Mouse (Mus musculus) myocyte (in vitro differentiated cells): ENCODE measurements around the gene Ppp4r3b. TPM values are rescaled to one million over a fixed set of nuclear protein-coding genes. Genes with fewer than 3 reads are reported as not detected.

Source experiments
- H3K27me3 ChIP-seq: one replicate; pipeline ENCODE4 v1.6.1; 2011; ENCODE audit not compliant: control insufficient read depth, insufficient read depth, insufficient read length
- H3K36me3 ChIP-seq: one replicate; pipeline ENCODE4 v1.6.1; 2011; ENCODE audit not compliant: control insufficient read depth, insufficient read depth
- H3K4me2 ChIP-seq: one replicate; pipeline ENCODE4 v1.6.1; 2011; ENCODE audit warnings: low read depth, control low read depth
- H3K4me3 ChIP-seq: one replicate; pipeline ENCODE4 v1.5.1; 2011; ENCODE audit warnings: mild to moderate bottlenecking, control low read depth, moderate library complexity
- H3K79me2 ChIP-seq: one replicate; pipeline ENCODE4 v1.6.1; 2011; ENCODE audit not compliant: control insufficient read depth, insufficient read depth
- H3ac ChIP-seq: one replicate; pipeline ENCODE4 v1.6.1; 2011; ENCODE audit not compliant: control insufficient read depth, insufficient read length
- CEBPB ChIP-seq: IDR thresholded peaks from 2 replicates; pipeline ENCODE4 v1.6.1; 2011; ENCODE audit warnings: mild to moderate bottlenecking, moderate library complexity; ENCODE audit not compliant: poor library complexity, insufficient read depth, severe bottlenecking
- E2F4 ChIP-seq: IDR thresholded peaks from one replicate; pipeline ENCODE4 v1.6.1; 2011; ENCODE audit warnings: mild to moderate bottlenecking, control low read depth, moderate library complexity; ENCODE audit not compliant: insufficient read depth
- MAX ChIP-seq: IDR thresholded peaks from one replicate; pipeline ENCODE4 v1.6.1; 2011; ENCODE audit warnings: low read depth, mild to moderate bottlenecking, control low read depth
- MYOD1 ChIP-seq, 3 experiments: IDR thresholded peaks; one replicate each; pipeline ENCODE4 v1.6.1; 2011; ENCODE audit warnings: control low read depth in 2 of 3, low read depth in 2 of 3, mild to moderate bottlenecking in 2 of 3, moderate library complexity in 1 of 3; ENCODE audit not compliant: insufficient read length in 2 of 3, control insufficient read depth in 1 of 3
- MYOG ChIP-seq, 3 experiments: IDR thresholded peaks; one replicate each; pipeline ENCODE4 v1.6.1; 2011; ENCODE audit warnings: control low read depth in 2 of 3, low read depth in 2 of 3, mild to moderate bottlenecking in 2 of 3; ENCODE audit not compliant: insufficient read length in 2 of 3, control insufficient read depth in 1 of 3, insufficient read depth in 1 of 3
- POLR2A ChIP-seq: IDR thresholded peaks from one replicate; pipeline ENCODE4 v1.6.1; 2011; ENCODE audit warnings: low read depth, mild to moderate bottlenecking, control low read depth, moderate library complexity; ENCODE audit not compliant: insufficient read length
- POLR2AphosphoS2 ChIP-seq: IDR thresholded peaks from one replicate; pipeline ENCODE4 v1.6.1; 2011; ENCODE audit warnings: low read depth, control low read depth; ENCODE audit not compliant: insufficient read length
- REST ChIP-seq: IDR thresholded peaks from one replicate; pipeline ENCODE4 v1.6.1; 2011; ENCODE audit warnings: mild to moderate bottlenecking, control low read depth, moderate library complexity; ENCODE audit not compliant: insufficient read depth, insufficient read length
- SRF ChIP-seq: IDR thresholded peaks from one replicate; pipeline ENCODE4 v1.6.1; 2011; ENCODE audit warnings: low read depth; ENCODE audit not compliant: control insufficient read depth, insufficient read length
- TCF12 ChIP-seq: IDR thresholded peaks from one replicate; pipeline ENCODE4 v1.6.1; 2011; ENCODE audit warnings: mild to moderate bottlenecking, control low read depth; ENCODE audit not compliant: poor library complexity, insufficient read depth, severe bottlenecking
- TCF3 ChIP-seq: IDR thresholded peaks from one replicate; pipeline ENCODE4 v1.6.1; 2011; ENCODE audit warnings: low read depth, control low read depth; ENCODE audit not compliant: insufficient read length
- USF1 ChIP-seq: IDR thresholded peaks from one replicate; pipeline ENCODE4 v1.6.1; 2011; ENCODE audit warnings: low read depth, mild to moderate bottlenecking, control low read depth, moderate library complexity
- polyA plus RNA-seq: library from polyadenylated mRNA; unstranded; fragments of >200 nt; fragmentation: generic; extraction: Trizol; gene quantifications from one replicate; pipeline ENCODE4 v1.2.1, GENCODE M21; 2012; ENCODE audit warnings: missing spikeins

The Ppp4r3b gene
- polyA plus RNA-seq, 1 experiment = 6.0 TPM

GRCm38 (mm10) chr11:29179319-29179718, 6.6 kb downstream of the Ppp4r3b start:
- peaks cover 62% of the 10 kb centered on the region for H3K79me2 ChIP-seq
- no peak overlapping the region for H3K4me3 ChIP-seq
- TF ChIP-seq POLR2AphosphoS2 = no peak
- TF ChIP-seq REST = no peak
- no peak for TF ChIP-seq MYOG (IDR thresholded peaks at IDR 0.05; ENCODE audit: control insufficient read depth in 1 of 3, insufficient read depth in 1 of 3, insufficient read length in 2 of 3, low read depth in 2 of 3)
- no peak for TF ChIP-seq MYOD1 (IDR thresholded peaks at IDR 0.05; ENCODE audit: control insufficient read depth in 1 of 3, insufficient read length in 2 of 3, low read depth in 2 of 3)
- TF ChIP-seq E2F4 = no peak
- TF ChIP-seq SRF = no peak
- TF ChIP-seq CEBPB = no peak
- TF ChIP-seq POLR2A = no peak
- no peak for TF ChIP-seq TCF3
- TF ChIP-seq MAX = no peak
- no peak for TF ChIP-seq USF1
- TF ChIP-seq TCF12 = no peak
- no peaks in the 10 kb centered on the region for H3K27me3 ChIP-seq
- H3ac ChIP-seq = no peak overlapping the region
- H3K36me3 ChIP-seq = peaks cover 25% of the 10 kb centered on the region
- no peak overlapping the region for H3K4me2 ChIP-seq

- TF ChIP-seq TCF3 (no peak), SRF (no peak), CEBPB (no peak)
Measured at GRCm38 (mm10) chr11:29180657-29181056, 8.0 kb downstream of the Ppp4r3b start.

GRCm38 (mm10) chr11:29181751-29182150, 9.1 kb downstream of the Ppp4r3b start:
- Histone ChIP-seq H3K27me3 (no peaks in the 10 kb centered on the region), H3ac (no peak overlapping the region), H3K4me2 (no peak overlapping the region), H3K36me3 (peaks cover 25% of the 10 kb centered on the region), H3K79me2 (peaks cover 38% of the 10 kb centered on the region), H3K4me3 (no peak overlapping the region)
- TF ChIP-seq REST (no peak), TCF12 (no peak), POLR2AphosphoS2 (no peak), TCF3 (no peak), MAX (no peak), CEBPB (no peak), MYOD1 (IDR thresholded peaks at IDR 0.05; ENCODE audit: control insufficient read depth in 1 of 3, insufficient read length in 2 of 3, low read depth in 2 of 3) (no peak), POLR2A (no peak), E2F4 (no peak), MYOG (IDR thresholded peaks at IDR 0.05; ENCODE audit: control insufficient read depth in 1 of 3, insufficient read depth in 1 of 3, insufficient read length in 2 of 3, low read depth in 2 of 3) (no peak), USF1 (no peak), SRF (no peak)

More at GRCm38 (mm10) chr11:29180657-29181056, 8.0 kb downstream of the Ppp4r3b start:
- no peak overlapping the region for H3K4me2 ChIP-seq
- H3K4me3 ChIP-seq = no peak overlapping the region
- peaks cover 48% of the 10 kb centered on the region for H3K79me2 ChIP-seq
- peaks cover 25% of the 10 kb centered on the region for H3K36me3 ChIP-seq
- no peak overlapping the region for H3ac ChIP-seq
- H3K27me3 ChIP-seq = no peaks in the 10 kb centered on the region

GRCm38 (mm10) chr11:29188981-29189380, 16.3 kb downstream of the Ppp4r3b start:
- no peak overlapping the region for H3K4me2 ChIP-seq
- H3K36me3 ChIP-seq = peaks cover 22% of the 10 kb centered on the region
- H3K79me2 ChIP-seq = no peaks in the 10 kb centered on the region
- H3ac ChIP-seq = no peak overlapping the region
- no peaks in the 10 kb centered on the region for H3K27me3 ChIP-seq
- H3K4me3 ChIP-seq = no peak overlapping the region
- TF ChIP-seq SRF = no peak
- no peak for TF ChIP-seq TCF12
- TF ChIP-seq MYOD1 (IDR thresholded peaks at IDR 0.05; ENCODE audit: control insufficient read depth in 1 of 3, insufficient read length in 2 of 3, low read depth in 2 of 3) = no peak
- no peak for TF ChIP-seq MAX
- TF ChIP-seq TCF3 = no peak
- TF ChIP-seq MYOG (IDR thresholded peaks at IDR 0.05; ENCODE audit: control insufficient read depth in 1 of 3, insufficient read depth in 1 of 3, insufficient read length in 2 of 3, low read depth in 2 of 3) = no peak
- no peak for TF ChIP-seq POLR2AphosphoS2
- no peak for TF ChIP-seq POLR2A
- no peak for TF ChIP-seq E2F4
- TF ChIP-seq CEBPB = no peak
- no peak for TF ChIP-seq USF1

DNA sequence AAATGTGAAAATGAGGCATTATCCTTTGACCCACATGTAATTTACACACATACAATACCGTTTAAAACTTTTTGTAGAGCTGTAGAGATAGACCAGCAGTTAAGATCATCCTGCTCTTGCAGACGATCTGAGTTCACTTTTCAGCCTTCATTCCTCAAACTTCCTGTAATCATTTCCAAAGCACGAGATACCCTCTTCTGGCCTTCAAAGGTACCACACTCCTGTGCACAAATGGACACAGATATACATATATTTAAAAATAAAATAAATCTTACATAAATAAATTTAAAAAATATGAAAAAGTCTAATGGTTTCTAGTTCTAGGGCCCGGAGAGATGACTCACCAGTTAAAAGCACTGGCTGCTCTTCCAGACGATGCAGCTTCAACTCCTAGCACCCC, 31.0 kb downstream of the Ppp4r3b start:
- Histone ChIP-seq H3K36me3 (peaks cover 28% of the 10 kb centered on the region), H3K79me2 (no peaks in the 10 kb centered on the region)
- no peak for TF ChIP-seq MAX
- no peak for TF ChIP-seq POLR2AphosphoS2
- TF ChIP-seq SRF = no peak
- no peak for TF ChIP-seq USF1
- TF ChIP-seq MYOD1 (IDR thresholded peaks at IDR 0.05; ENCODE audit: control insufficient read depth in 1 of 3, insufficient read length in 2 of 3, low read depth in 2 of 3) = no peak
- TF ChIP-seq POLR2A = no peak
- TF ChIP-seq TCF12 = no peak
- no peak for TF ChIP-seq CEBPB
- TF ChIP-seq E2F4 = no peak
- no peak for TF ChIP-seq TCF3
- no peak for TF ChIP-seq MYOG (IDR thresholded peaks at IDR 0.05; ENCODE audit: control insufficient read depth in 1 of 3, insufficient read depth in 1 of 3, insufficient read length in 2 of 3, low read depth in 2 of 3)
- no peak for TF ChIP-seq REST

More for the DNA sequence above, 31.0 kb downstream of the Ppp4r3b start:
- H3K4me3 ChIP-seq = no peak overlapping the region
- no peak overlapping the region for H3ac ChIP-seq
- no peaks in the 10 kb centered on the region for H3K27me3 ChIP-seq
- no peak overlapping the region for H3K4me2 ChIP-seq
